Mouse (Mus musculus) hindbrain, embryonic 10.5 days (tissue): ENCODE results near the gene Kdelr1. TPM values are rescaled to one million over a fixed set of nuclear protein-coding genes. Genes with fewer than 3 reads are reported as not detected.

ENCODE experiments used
- DNase-seq: peaks from one replicate; pipeline ENCODE4 v3.0.0-alpha.2; 2017; ENCODE audit warnings: low spot score
- H3K27ac ChIP-seq: fragments of 300-500 bp; sonication (generic); 2 replicates; pipeline ENCODE4 v1.5.1; 2016; ENCODE audit warnings: mild to moderate bottlenecking, moderate library complexity
- H3K27me3 ChIP-seq: fragments of 300-500 bp; sonication (generic); 2 replicates; pipeline ENCODE4 v1.6.1; 2016; ENCODE audit warnings: mild to moderate bottlenecking; ENCODE audit not compliant: poor library complexity, insufficient read depth, severe bottlenecking
- H3K36me3 ChIP-seq: fragments of 300-500 bp; sonication (generic); 2 replicates; pipeline ENCODE4 v1.6.1; 2016; ENCODE audit warnings: mild to moderate bottlenecking, moderate library complexity
- H3K4me1 ChIP-seq: fragments of 300-500 bp; sonication (generic); replicated peaks from 2 replicates; pipeline ENCODE4 v1.6.1; 2016; ENCODE audit warnings: mild to moderate bottlenecking
- H3K4me3 ChIP-seq: fragments of 300-500 bp; sonication (generic); 2 replicates; pipeline ENCODE4 v1.5.1; 2016; ENCODE audit warnings: mild to moderate bottlenecking, moderate library complexity
- H3K9me3 ChIP-seq: fragments of 300-500 bp; sonication (generic); 2 replicates; pipeline ENCODE4 v1.6.1; 2016; ENCODE audit warnings: mild to moderate bottlenecking, moderate library complexity
- WGBS: fragments of 180-500 bp; shearing (Covaris S2); methylation state at CpG from one replicate; pipeline ENCODE4 v1.1.7; 2016; 5-methylcytosine and 5-hydroxymethylcytosine counted together
- polyA plus RNA-seq: library from polyadenylated mRNA; unstranded; fragments of >200 nt; fragmentation: Nextera tagmentation; extraction: Ambion mirVana; gene quantifications from 2 replicates; pipeline ENCODE4 v1.2.1, GENCODE M21; 2016

Kdelr1 gene
- polyA plus RNA-seq, 1 experiment from 2014 or later = 67.7 TPM

DNA sequence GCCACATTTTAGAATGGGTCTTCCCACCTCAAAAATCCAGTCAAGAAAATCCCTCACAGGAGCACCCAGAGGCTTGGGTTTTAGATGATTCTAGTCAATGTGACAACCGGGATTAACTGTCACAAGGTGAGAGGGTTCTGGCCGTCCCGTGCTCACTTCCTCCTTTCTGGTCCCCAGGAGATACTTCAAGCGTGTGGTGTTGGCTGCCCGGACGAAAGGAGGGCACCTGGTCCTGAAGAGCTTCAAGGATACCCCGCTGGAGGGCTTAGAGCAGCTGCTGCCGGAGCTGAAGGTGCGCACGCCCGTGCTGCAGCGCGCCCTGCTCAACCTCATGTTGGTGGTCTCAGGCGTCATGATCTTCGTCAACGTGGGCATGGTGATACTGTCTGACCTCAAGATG is 36.6 kb downstream of the Kdelr1 start:
- WGBS = 93% methylated on average over 16 of the region's 16 CpGs
- no peak for DNase-seq
- Histone ChIP-seq H3K4me1 (no peaks in the 10 kb centered on the region), H3K36me3 (peaks cover 62% of the 10 kb centered on the region), H3K4me3 (no peak overlapping the region), H3K27me3 (no peaks in the 10 kb centered on the region), H3K27ac (no peak overlapping the region), H3K9me3 (peaks cover 4% of the 10 kb centered on the region; the same call in 1 of the 2 replicates)

DNA sequence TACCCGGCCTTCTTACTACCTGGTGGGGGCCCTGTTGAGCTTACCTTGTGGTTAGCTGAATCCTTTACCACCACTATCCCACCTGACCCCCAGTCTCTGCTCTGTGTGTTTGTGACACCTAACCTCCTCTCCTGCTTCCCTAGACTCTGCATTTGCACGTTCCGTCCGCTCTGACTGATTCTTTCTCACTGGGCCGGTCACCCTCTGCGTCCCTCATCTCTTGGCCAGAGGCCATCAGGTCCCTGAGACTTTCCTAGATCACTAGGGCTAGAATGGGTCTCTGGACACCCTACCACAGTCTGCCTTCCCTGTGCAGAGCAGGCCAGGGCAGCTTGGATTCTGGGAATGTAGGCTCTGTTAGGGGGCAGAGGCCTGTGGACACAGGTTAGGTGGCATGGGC is 41.5 kb downstream of the Kdelr1 start:
- H3K9me3 ChIP-seq = peaks cover 4% of the 10 kb centered on the region; the same call in 1 of the 2 replicates
- H3K4me3 ChIP-seq = no peak overlapping the region
- H3K27ac ChIP-seq = peak overlapping the region; percentile 35
- no peak for DNase-seq
- 91% methylated on average over 6 of the region's 6 CpGs for WGBS
- peaks cover 2% of the 10 kb centered on the region; the same call in 1 of the 2 replicates for H3K27me3 ChIP-seq
- peaks cover 24% of the 10 kb centered on the region for H3K4me1 ChIP-seq
- peaks cover 36% of the 10 kb centered on the region for H3K36me3 ChIP-seq

DNA sequence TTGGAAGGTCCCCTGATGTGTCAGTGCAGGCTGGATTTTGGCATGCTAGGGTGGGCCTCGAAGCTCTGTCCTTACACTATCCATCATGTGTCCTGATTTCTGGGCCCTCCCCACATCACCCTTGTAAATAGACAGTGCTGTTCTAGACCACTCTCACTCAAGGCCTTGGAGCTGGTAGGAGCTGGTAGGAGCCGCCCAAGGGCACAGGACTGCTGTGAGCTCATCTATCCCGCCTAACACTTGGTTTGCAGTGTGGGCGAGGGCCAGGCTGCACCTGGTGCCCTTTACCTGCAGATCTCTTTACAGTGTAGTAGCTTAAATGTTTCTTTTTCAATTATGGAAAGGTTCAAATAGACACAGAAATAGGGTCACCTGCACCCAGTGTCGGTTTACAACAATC is 42.4 kb downstream of the Kdelr1 start:
- H3K4me1 ChIP-seq = peaks cover 33% of the 10 kb centered on the region
- peaks cover 10% of the 10 kb centered on the region for H3K27me3 ChIP-seq
- peaks cover 26% of the 10 kb centered on the region for H3K36me3 ChIP-seq
- WGBS = 85% methylated on average over 5 of the region's 5 CpGs
- H3K27ac ChIP-seq = no peak overlapping the region
- no peak for DNase-seq
- no peak overlapping the region for H3K4me3 ChIP-seq
- peaks cover 2% of the 10 kb centered on the region; the same call in 1 of the 2 replicates for H3K9me3 ChIP-seq

DNA sequence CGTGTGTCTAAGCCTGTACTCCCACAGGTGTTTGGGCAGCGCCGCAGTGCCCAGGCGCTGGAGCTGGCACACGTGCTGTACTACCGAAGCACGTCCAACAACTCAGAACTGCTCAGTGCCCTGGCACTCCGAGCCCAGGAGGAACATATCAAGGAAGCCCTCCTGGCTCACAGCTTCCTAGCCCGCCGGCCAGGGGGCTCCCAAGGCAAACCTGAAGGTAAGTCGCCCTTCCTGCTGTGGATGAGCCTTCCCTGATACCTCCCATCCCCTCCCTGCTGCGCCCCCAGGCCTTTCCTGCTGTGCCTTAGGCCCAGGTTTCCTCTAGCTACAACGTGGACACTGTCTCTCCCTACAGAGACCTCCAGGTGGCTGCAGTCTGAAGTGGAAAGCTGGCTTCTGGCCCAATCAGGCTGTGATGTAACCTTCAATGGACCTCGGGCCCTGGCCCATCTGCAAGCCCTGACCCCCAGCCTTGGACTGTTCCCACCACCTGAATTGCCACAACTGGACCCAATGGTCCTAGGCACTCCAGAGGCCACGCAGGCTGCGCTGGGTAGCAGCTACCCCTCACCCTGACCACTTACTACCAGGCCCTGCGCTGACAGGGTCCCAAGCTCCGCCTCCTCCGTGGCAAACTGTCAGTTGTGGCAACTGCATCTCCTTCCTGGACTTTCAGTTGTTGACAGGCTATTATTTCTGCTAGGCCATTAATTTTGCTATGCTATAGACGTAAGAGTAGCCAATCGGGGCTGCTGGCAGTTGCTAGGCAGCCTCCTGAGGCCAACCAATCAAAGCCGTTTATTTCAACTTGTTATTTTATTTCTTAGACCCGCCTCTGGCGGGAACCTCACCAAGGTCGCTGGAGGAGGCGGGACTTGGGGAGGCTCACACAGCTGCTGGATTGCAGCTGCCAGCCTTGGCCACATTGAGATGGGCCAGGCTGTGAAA is 43.8 kb downstream of the Kdelr1 start:
- H3K27me3 ChIP-seq = peaks cover 19% of the 10 kb centered on the region
- peak overlapping the region; percentile 36 for H3K4me3 ChIP-seq
- peak overlapping the region; percentile 84 for H3K27ac ChIP-seq
- WGBS = 39% methylated on average over 26 of the region's 26 CpGs
- peak; percentile 72 for DNase-seq
- H3K36me3 ChIP-seq = peaks cover 13% of the 10 kb centered on the region
- H3K9me3 ChIP-seq = no peaks in the 10 kb centered on the region
- peaks cover 45% of the 10 kb centered on the region for H3K4me1 ChIP-seq

DNA sequence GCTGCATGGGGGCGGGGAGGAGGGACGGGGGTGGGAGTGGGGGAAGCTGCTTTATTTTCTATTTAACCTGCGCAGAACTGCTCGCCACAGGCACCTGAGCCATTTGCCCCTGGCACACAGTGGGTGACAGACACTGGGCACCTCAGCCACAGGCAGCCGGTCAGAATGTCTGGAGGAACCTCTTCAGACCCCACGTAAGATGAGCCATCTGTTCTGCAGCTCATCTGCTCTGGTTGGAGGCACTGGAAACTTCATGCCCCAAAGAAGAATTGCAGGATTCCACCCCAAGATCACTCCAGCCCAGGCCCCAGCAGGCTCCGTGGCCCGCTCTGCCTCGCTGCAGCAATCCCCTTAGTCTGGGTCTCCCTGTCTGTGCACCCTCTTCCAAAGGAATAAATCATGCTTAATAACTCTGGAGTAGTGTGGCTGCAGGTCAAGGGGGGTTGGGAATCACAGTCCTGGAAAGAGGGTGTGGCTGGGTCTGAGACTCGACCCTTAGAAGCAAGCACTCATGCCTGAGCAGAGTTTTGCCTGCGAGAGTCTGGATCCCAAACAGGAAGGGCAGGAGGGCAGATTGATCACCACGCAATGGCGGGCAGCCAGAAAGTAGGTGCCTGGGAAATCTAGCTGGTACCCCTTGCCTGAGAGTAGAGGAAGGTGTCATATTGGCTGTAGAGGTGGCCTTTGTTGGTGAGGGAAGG is 44.6 kb downstream of the Kdelr1 start:
- H3K4me1 ChIP-seq = peaks cover 47% of the 10 kb centered on the region
- DNase-seq = no peak
- H3K27ac ChIP-seq = peak overlapping the region; percentile 84
- WGBS = 45% methylated on average over 13 of the region's 13 CpGs
- H3K27me3 ChIP-seq = peaks cover 19% of the 10 kb centered on the region
- H3K4me3 ChIP-seq = peak overlapping the region; percentile 36
- peaks cover 12% of the 10 kb centered on the region for H3K36me3 ChIP-seq
- no peaks in the 10 kb centered on the region for H3K9me3 ChIP-seq

DNA sequence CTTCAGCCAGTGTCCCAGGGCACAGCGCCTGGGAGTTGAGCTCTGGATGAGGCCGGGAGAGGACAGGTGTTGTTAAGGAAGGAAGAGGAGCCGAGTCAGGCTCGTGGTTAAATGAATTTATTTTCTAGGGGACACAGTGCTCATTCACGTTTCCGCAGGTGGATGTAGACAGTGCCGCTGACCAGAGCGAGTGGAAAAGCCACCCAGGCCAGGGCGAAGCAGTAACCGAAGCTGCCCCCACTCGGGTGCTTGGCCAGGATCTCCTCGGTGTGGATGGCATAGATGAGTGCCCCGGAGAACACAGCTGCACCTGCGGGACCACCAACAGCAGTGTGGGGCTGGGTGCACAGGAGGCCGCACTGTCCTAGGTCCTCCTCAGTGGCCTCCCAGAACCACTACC is 45.4 kb downstream of the Kdelr1 start:
- H3K4me3 ChIP-seq = no peak overlapping the region
- WGBS = 90% methylated on average over 15 of the region's 15 CpGs

DNA sequence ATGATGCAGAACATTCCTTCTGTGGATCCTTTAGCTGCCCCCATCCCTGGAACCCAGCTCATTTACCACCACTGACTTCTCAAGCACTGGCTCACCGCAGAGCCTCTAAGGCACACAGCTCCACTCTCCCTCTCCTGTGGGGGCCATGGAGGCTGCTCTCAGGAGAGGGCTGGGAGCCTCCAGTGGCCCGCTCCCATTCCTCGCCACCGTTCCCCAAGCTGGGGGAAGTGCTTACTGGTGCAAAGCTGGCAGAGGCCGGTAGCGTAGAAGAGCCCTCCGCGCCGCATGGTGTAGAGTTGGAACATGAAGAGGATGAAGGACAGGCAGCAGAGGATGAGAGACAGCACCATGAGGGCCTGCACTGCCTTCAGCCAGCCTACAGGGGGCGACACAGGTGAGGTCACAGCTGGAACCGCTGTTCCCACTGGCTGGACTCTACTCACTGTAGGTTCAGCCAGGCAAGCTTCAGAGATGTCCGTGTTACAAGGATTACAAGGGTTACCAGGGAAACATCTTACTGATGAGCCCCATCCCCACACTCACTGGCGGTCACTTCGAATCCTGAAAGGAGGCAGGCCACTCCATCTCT is 46.6 kb downstream of the Kdelr1 start:
- Histone ChIP-seq H3K9me3 (no peaks in the 10 kb centered on the region), H3K4me1 (peaks cover 68% of the 10 kb centered on the region), H3K27ac (0 out of 2 replicates have a peak overlapping the region, but pooled peaks have one; percentile 60), H3K4me3 (no peak overlapping the region), H3K27me3 (peaks cover 19% of the 10 kb centered on the region), H3K36me3 (no peaks in the 10 kb centered on the region)
- DNase-seq = no peak
- 65% methylated on average over 14 of the region's 14 CpGs for WGBS

More for the DNA sequence above, 45.4 kb downstream of the Kdelr1 start:
- Histone ChIP-seq H3K27me3 (peaks cover 19% of the 10 kb centered on the region), H3K9me3 (no peaks in the 10 kb centered on the region), H3K36me3 (peaks cover 10% of the 10 kb centered on the region), H3K4me1 (peaks cover 55% of the 10 kb centered on the region), H3K27ac (peak overlapping the region; percentile 84)
- no peak for DNase-seq

DNA sequence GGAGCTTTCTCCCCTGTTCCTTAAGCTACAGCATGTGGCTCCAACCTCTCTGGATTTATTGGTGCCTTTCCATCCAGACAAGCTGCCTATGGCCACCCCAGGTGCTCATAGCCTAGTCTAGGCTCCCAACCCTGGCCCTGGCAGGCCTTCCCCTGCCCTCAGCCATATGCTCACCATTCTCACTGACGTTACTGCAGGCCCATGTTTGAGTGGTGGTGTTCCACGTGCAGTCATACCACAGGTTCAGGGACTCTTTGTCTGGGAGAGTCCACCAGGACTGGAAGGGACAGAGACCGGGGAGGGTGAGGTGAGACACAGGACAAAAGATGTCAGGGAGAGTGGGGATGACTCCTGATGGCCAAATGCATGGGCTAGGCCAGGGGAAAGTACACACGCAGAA is 47.2 kb downstream of the Kdelr1 start:
- peaks cover 73% of the 10 kb centered on the region for H3K4me1 ChIP-seq
- 80% methylated on average over 4 of the region's 4 CpGs for WGBS
- peaks cover 19% of the 10 kb centered on the region for H3K27me3 ChIP-seq
- peak overlapping the region; percentile 60; the same call in 1 of the 2 replicates for H3K27ac ChIP-seq
- no peak overlapping the region for H3K4me3 ChIP-seq
- no peaks in the 10 kb centered on the region; the same call in 1 of the 2 replicates for H3K9me3 ChIP-seq
- no peak for DNase-seq
- no peaks in the 10 kb centered on the region for H3K36me3 ChIP-seq

DNA sequence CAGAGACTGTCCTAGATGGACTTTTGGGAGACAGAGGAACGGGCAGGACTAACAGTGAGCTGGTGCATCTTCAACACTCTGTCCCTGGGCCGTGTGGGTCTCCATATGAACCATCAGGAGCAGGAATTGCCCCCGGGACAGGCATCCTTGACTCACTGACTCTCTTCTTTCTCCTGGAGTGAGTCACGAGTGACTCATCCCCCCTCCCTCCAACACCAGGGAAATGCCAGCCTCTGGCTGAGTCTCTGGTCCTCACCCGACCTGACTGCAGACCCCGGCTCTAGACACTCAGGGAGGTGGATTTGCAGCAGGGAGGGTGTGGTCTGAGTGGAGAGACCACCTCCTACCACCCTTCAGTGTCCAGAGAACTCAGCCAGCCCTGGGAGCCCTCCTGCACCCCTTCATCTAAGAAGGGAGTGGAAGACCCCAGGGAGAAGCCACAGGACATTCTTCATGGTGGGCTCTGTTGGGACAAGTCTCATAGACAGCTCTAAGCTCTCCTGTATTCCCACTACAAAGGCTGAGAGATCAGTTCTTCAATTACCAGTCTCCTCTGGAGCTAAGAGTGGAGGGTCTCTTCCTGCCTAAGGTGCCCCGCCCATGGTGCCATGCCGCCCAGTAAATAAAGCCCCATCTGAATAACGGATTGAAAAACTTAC is 48.1 kb downstream of the Kdelr1 start:
- H3K4me1 ChIP-seq = peaks cover 74% of the 10 kb centered on the region
- peak overlapping the region; percentile 22; the same call in 1 of the 2 replicates for H3K4me3 ChIP-seq
- no peaks in the 10 kb centered on the region for H3K36me3 ChIP-seq
- H3K27ac ChIP-seq = peak overlapping the region; percentile 60
- peaks cover 19% of the 10 kb centered on the region for H3K27me3 ChIP-seq
- H3K9me3 ChIP-seq = peaks cover 2% of the 10 kb centered on the region; the same call in 1 of the 2 replicates
- WGBS = 51% methylated on average over 9 of the region's 9 CpGs
- DNase-seq = no peak

DNA sequence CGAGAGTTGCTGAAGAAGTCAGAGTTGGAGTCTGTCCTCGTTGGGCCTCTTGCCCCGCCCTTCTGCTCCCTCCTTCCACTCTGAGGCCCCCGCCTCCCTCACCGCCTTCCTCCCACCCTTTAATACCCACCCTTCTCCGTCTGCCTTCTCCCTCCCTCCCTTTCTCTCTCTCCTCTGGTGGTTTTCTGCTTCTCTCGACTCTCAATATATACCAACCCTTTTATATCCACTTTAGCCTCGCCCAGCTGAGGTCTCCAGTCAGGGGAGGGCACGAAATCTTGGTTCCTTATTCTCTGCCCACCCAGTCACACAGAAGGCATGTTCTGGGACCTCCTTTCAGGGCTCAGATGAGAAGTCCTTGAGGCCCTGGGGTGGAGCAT is 48.7 kb downstream of the Kdelr1 start, which contains the start of gene Emp3:
Gene Emp3 (minus strand): TSS at position 163 of the 380 bp plus-strand sequence.
- DNase-seq = no peak
- Histone ChIP-seq H3K4me3 (peak within 1 kb of the TSS; percentile 22; the same call in 1 of the 2 replicates), H3K36me3 (no peaks in the 10 kb centered on the region), H3K9me3 (peaks cover 2% of the 10 kb centered on the region; the same call in 1 of the 2 replicates), H3K4me1 (peaks cover 69% of the 10 kb centered on the region), H3K27me3 (peaks cover 19% of the 10 kb centered on the region), H3K27ac (peak within 1 kb of the TSS; percentile 89)
- 58% methylated on average over 9 of the region's 9 CpGs for WGBS

DNA sequence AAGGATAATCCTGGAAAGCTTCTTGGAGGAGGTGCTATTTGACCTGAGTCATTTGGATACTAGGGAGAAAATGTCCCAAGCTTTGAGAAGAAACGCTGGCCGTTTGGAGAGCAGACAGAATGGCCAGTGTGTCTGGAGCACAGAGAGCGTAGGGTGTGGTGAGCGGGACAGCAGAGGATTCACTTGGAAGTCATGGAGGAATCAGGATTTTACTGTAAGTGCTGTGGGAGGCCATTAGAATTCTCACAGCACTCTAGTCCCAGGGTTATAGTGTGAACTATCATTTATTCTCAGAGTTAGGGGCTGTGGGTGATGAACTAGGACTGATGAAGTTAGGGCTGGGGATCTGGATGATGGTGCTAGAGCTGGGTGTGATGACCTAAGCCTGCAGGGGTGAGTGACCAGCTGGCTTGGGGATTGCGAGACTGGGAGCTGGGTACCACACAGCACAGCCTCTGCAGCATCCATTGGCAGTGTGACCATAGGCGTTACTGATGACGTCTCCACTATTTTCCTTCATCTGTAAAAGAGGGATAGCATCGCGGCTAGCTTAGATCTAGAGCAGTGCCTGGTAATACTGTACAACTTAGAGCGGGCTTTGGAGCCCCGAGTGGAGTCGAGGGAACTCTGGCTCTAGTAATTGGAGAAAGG is 49.5 kb downstream of the Kdelr1 start:
- Histone ChIP-seq H3K36me3 (no peaks in the 10 kb centered on the region), H3K9me3 (peaks cover 2% of the 10 kb centered on the region; the same call in 1 of the 2 replicates), H3K4me1 (peaks cover 60% of the 10 kb centered on the region), H3K27me3 (peaks cover 21% of the 10 kb centered on the region), H3K27ac (peak overlapping the region; percentile 89), H3K4me3 (peak overlapping the region; percentile 56)
- no peak for DNase-seq
- WGBS = 86% methylated on average over 12 of the region's 12 CpGs
